Comparison of ENCODE assay signal across 8 mouse cellular contexts in the genomic region with DNA sequence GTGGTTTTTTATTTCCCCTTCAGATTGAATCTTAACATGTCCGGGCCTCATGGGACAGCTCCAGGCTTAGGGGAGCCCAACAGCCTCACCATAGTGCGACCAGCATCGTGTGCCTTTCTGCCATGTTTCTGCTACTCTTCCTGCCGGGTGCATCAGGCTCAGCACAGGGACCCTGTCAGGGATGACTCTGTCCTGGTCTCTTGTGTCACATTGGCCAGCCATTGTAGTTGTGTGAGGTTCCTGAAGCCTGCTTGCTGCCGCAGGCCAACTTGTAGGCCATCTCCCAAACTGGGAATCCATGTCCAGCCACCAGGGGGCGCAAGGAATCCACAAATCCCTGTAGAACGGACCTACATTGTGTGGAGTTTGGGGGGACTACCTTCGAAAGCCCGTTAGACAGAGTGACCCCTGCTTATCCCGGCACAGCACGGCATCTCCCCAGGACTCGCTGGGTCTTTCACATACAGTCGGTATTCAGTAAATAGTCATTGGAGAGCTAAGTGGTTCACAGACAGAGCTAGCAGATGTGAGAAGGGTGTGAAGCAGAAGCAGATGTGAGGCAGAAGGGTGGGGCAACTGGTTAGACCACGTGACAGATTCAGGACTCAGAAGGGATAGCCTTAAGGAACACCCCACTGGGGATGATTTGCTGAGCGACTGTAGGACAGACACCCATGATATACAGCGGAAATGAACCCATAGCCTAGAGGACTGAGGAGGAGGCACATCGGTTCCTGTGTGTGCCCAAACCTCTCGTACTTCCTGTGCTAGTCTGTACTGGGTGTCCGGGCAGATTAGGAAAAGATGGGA. TPM values are rescaled to one million over a fixed set of nuclear protein-coding genes. Genes with fewer than 3 reads are reported as not detected.
DNase-seq lines count a peak whose midpoint lies in the region; ATAC-seq and TF ChIP-seq lines count a peak whose summit lies in the region.

No protein-coding gene starts in this region.

- H3K4me2 ChIP-seq in forebrain, embryonic 14.5 days (ENCODE audit: low read length) = no peak overlapping the region

- peaks cover 16% of the 10 kb centered on the region for H3K9me3 ChIP-seq in G1E (replicated peaks)
- H3K9me3 ChIP-seq in forebrain, embryonic 14.5 days (replicated peaks; ENCODE audit: control insufficient read depth, low read length) = no peaks in the 10 kb centered on the region

- peak overlapping the region; percentile 35; the same call in 1 of the 2 replicates for H3K4me3 ChIP-seq in G1E (ENCODE audit: low read depth, low read length)
- H3K4me3 ChIP-seq in forebrain, embryonic 14.5 days (ENCODE audit: low read depth, low read length) = no peak overlapping the region

- peaks cover 3% of the 10 kb centered on the region; the same call in 1 of the 2 replicates for H3K27me3 ChIP-seq in G1E (ENCODE audit: insufficient read depth, low read length)
- H3K27me3 ChIP-seq in forebrain, embryonic 14.5 days (replicated peaks; ENCODE audit: control insufficient read depth, insufficient read depth, low read length) = peaks cover 51% of the 10 kb centered on the region

- H3K27ac ChIP-seq in forebrain, embryonic 14.5 days (ENCODE audit: low read depth, low read length) = no peak overlapping the region

- H3K36me3 ChIP-seq in G1E (replicated peaks) = peaks cover 50% of the 10 kb centered on the region
- H3K36me3 ChIP-seq in forebrain, embryonic 14.5 days (ENCODE audit: control insufficient read depth, insufficient read depth, low read length) = no peaks in the 10 kb centered on the region

- H3K4me1 ChIP-seq in G1E (ENCODE audit: insufficient read depth, low read depth, low read length) = peaks cover 75% of the 10 kb centered on the region
- H3K4me1 ChIP-seq in forebrain, embryonic 14.5 days (ENCODE audit: control insufficient read depth, insufficient read depth, low read length) = peaks cover 3% of the 10 kb centered on the region; the same call in 1 of the 2 replicates

- peak; percentile 86 for TF ChIP-seq CTCF in G1E (IDR thresholded peaks at IDR 0.05; ENCODE audit: low read depth, low read length)

- 22% methylated on average over 19 of the region's 19 CpGs for WGBS in forebrain, embryonic 14.5 days

- peak; percentile 16; the same call in 1 of the 2 replicates for ATAC-seq in G1E (ENCODE audit: extremely low read depth, insufficient number of reproducible peaks, low FRiP score, poor library complexity, severe bottlenecking)
- peak; percentile 54; the same call in 1 of the 2 replicates for ATAC-seq in cerebellum, adult (ENCODE audit: insufficient number of reproducible peaks, low FRiP score, low TSS enrichment)
- 0 out of 2 replicates have a peak, but pooled peaks have one; percentile 36 for ATAC-seq in forebrain, embryonic 14.5 days
- peak; percentile 49 to 58; a peak in 3 of 4 replicates for ATAC-seq in hematopoietic stem cell, adult 5-6 weeks (replicated peaks in 1 of 2; ENCODE audit: insufficient read depth in 1 of 2, low FRiP score in 2 of 2, low TSS enrichment in 1 of 2, low read depth in 1 of 2, poor library complexity in 2 of 2, severe bottlenecking in 2 of 2)

- DNase-seq in G1E (ENCODE audit: low spot score) = peak; percentile 59
- DNase-seq in forebrain, embryonic 14.5 days (ENCODE audit: low spot score) = peak; percentile 86
- DNase-seq in layer of hippocampus, adult 9-10 months (ENCODE audit: low spot score) = peak; percentile 85
- peak; percentile 90 for DNase-seq in lung, postnatal 14 days
- DNase-seq in retina, postnatal 7 days (ENCODE audit: low read depth, low spot score) = peak; percentile 79
- peak; percentile 68 to 85 for DNase-seq in urinary bladder, adult 18-20 months (ENCODE audit: low spot score in 2 of 2)

- no peak overlapping the region for H3K9ac ChIP-seq in forebrain, embryonic 14.5 days (ENCODE audit: low read length)

RNA-seq across cellular contexts. Expression of a gene that starts 8.1 kb away (rescaled TPM):
- total RNA-seq in G1E (2014; fragmentation: Nextera tagmentation) = 16.9 and 17.5 TPM in 2 replicates
- total RNA-seq in G1E (2017) = 5.4 and 8.0 TPM in 2 replicates
- polyA plus RNA-seq in G1E (2012) = 33.4 and 37.9 TPM in 2 replicates
- polyA plus RNA-seq in forebrain, embryonic 14.5 days (2014; fragmentation: Nextera tagmentation; extraction: Ambion mirVana) = 0.48 and 0.52 TPM in 2 replicates
- 0.25 and 0.40 TPM in 2 replicates for total RNA-seq in hematopoietic stem cell, adult 5-6 weeks (2017)

RNA-seq across cellular contexts. Expression of a gene that starts 10.4 kb away (rescaled TPM):
- 72.8 and 85.9 TPM in 2 replicates for total RNA-seq in G1E (2014; fragmentation: Nextera tagmentation)
- 1.0 and 1.3 TPM in 2 replicates for total RNA-seq in G1E (2017)
- polyA plus RNA-seq in G1E (2012) = 49.5 and 65.3 TPM in 2 replicates
- polyA plus RNA-seq in forebrain, embryonic 14.5 days (2014; fragmentation: Nextera tagmentation; extraction: Ambion mirVana) = 2.3 and 2.7 TPM in 2 replicates
- 2.1 and 2.9 TPM in 2 replicates for total RNA-seq in hematopoietic stem cell, adult 5-6 weeks (2017)

RNA-seq across cellular contexts. Expression of a gene that starts 10.8 kb away (rescaled TPM):
- total RNA-seq in G1E (2014; fragmentation: Nextera tagmentation) (4.8 and 6.7 TPM in 2 replicates), G1E (2017) (0.87 and 1.1 TPM in 2 replicates)
- 12.4 and 14.2 TPM in 2 replicates for polyA plus RNA-seq in G1E (2012)
- 1.6 and 2.4 TPM in 2 replicates for polyA plus RNA-seq in forebrain, embryonic 14.5 days (2014; fragmentation: Nextera tagmentation; extraction: Ambion mirVana)
- total RNA-seq in hematopoietic stem cell, adult 5-6 weeks (2017) = 2.9 and 3.1 TPM in 2 replicates

RNA-seq across cellular contexts. Expression of a gene that starts 16.1 kb away (rescaled TPM):
- total RNA-seq in G1E (2014; fragmentation: Nextera tagmentation) = not detected in 2 replicates
- 0.12 TPM in 1 of 2 replicates, not detected in the other for total RNA-seq in G1E (2017)
- not detected in 2 replicates for polyA plus RNA-seq in G1E (2012)
- 1.2 and 1.9 TPM in 2 replicates for polyA plus RNA-seq in forebrain, embryonic 14.5 days (2014; fragmentation: Nextera tagmentation; extraction: Ambion mirVana)
- total RNA-seq in hematopoietic stem cell, adult 5-6 weeks (2017) = not detected in 2 replicates

RNA-seq across cellular contexts. Expression of a gene that starts 19.8 kb away (rescaled TPM):
- total RNA-seq in G1E (2014; fragmentation: Nextera tagmentation) (17.2 and 17.6 TPM in 2 replicates), G1E (2017) (27.0 and 31.2 TPM in 2 replicates)
- 92.5 and 108 TPM in 2 replicates for polyA plus RNA-seq in G1E (2012)
- 39.2 and 40.8 TPM in 2 replicates for polyA plus RNA-seq in forebrain, embryonic 14.5 days (2014; fragmentation: Nextera tagmentation; extraction: Ambion mirVana)
- 8.5 and 17.6 TPM in 2 replicates for total RNA-seq in hematopoietic stem cell, adult 5-6 weeks (2017)
